9 mouse cellular contexts compared by ENCODE assay signal in the genomic region with DNA sequence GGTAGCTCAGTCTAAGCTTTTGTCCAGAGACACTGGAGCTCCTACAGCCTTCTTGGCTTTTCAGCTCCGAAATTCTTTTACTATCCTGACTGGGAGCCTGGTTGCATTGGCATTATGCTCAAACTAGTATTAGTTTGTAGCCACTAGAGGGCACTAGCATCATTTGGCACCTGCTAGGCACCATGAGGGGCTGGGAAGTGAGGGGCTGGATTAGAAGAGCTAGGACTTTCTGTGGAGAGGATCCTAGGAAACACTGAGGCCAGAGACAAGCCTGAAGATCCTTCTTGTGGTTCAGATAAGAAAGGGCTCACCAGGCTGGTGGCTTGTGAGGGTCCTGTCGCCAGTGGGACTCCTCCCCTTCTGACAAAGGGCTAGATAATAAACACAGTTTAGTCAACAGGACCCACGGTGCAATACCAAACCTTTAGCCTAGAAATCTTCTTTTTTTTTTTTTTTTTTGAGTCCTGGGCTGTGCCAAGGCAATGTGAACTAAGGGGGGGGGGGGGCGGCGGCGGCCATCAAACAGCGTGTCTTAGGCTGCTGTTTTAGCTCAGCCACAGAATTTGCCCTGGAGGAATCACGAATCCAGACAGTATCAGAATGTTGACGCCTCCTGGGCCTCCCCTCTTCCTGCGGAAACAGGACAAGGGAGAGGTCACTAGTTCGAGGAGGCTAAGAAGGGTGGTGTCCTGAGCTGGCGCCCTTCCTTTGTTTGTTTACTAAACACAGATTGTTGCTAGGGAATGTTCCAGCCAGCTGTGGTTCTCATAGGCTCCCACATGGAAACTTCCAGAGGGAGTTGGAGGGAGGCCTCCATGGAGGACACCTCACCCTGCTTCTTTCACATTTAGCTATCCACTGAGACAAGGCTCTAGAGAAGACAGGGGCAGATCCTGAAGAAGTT. TPM values are rescaled to one million over a fixed set of nuclear protein-coding genes. Genes with fewer than 3 reads are reported as not detected.
A peak's percentile ranks its signal among the peaks of the same experiment; 100 is the strongest.
DNase-seq lines count a peak whose midpoint lies in the region; ATAC-seq and TF ChIP-seq lines count a peak whose summit lies in the region.
"Had no signal": no experiment of that assay in that cellular context is flagged by ENCODE, and none has a peak within 500 bp of the region (broad histone marks: within the 10 kb centered on the region; RNA-seq: fewer than 3 reads in every experiment).

No protein-coding gene starts in this region.

- no peaks in the 10 kb centered on the region for H3K27me3 ChIP-seq in embryonic facial prominence, embryonic 13.5 days
- 0 out of 2 replicates have a peak, but pooled peaks cover 4% of the 10 kb centered on the region for H3K27me3 ChIP-seq in heart, embryonic 10.5 days (ENCODE audit: insufficient read depth, poor library complexity, severe bottlenecking)
- no peaks in the 10 kb centered on the region for H3K27me3 ChIP-seq in limb, embryonic 15.5 days
- H3K27me3 ChIP-seq in midbrain, embryonic 16.5 days (ENCODE audit: control insufficient read depth, insufficient read depth, low read depth, low read length): no peaks in the 10 kb centered on the region
- H3K27me3 ChIP-seq in stomach, postnatal 0 days (ENCODE audit: control insufficient read depth, insufficient read depth, low read length): no peaks in the 10 kb centered on the region

- no peak for TF ChIP-seq POLR2A in bone marrow, adult 2 months (IDR thresholded peaks at IDR 0.05; ENCODE audit: borderline replicate concordance, control insufficient read depth, low read depth, low read length)

- TF ChIP-seq CTCF in bone marrow, adult 2 months (IDR thresholded peaks at IDR 0.05; ENCODE audit: control insufficient read depth, insufficient read depth, low read length): peak; percentile 69
- peak; percentile 94 for TF ChIP-seq CTCF in stomach, postnatal 0 days (IDR thresholded peaks at IDR 0.05; ENCODE audit: low read depth)

- no peaks in the 10 kb centered on the region for H3K36me3 ChIP-seq in embryonic facial prominence, embryonic 13.5 days
- no peaks in the 10 kb centered on the region for H3K36me3 ChIP-seq in heart, embryonic 10.5 days
- no peaks in the 10 kb centered on the region for H3K36me3 ChIP-seq in limb, embryonic 15.5 days
- H3K36me3 ChIP-seq in midbrain, embryonic 16.5 days (ENCODE audit: control insufficient read depth, insufficient read depth, low read length): no peaks in the 10 kb centered on the region
- H3K36me3 ChIP-seq in stomach, postnatal 0 days (ENCODE audit: control insufficient read depth, insufficient read depth, low read length): no peaks in the 10 kb centered on the region

- peak overlapping the region; percentile 44 for H3K4me2 ChIP-seq in embryonic facial prominence, embryonic 13.5 days
- H3K4me2 ChIP-seq in limb, embryonic 15.5 days: peak overlapping the region; percentile 22; the same call in 1 of the 2 replicates
- H3K4me2 ChIP-seq in midbrain, embryonic 16.5 days (ENCODE audit: low read length): no peak overlapping the region
- H3K4me2 ChIP-seq in stomach, postnatal 0 days (replicated peaks; ENCODE audit: low read depth): peak overlapping the region; percentile 52

- H3K4me3 ChIP-seq in bone marrow, adult 2 months (replicated peaks; ENCODE audit: control insufficient read depth, low read depth, low read length): no peak overlapping the region
- H3K4me3 ChIP-seq in embryonic facial prominence, embryonic 13.5 days: no peak overlapping the region
- peak overlapping the region; percentile 22; the same call in 1 of the 2 replicates for H3K4me3 ChIP-seq in heart, embryonic 10.5 days
- H3K4me3 ChIP-seq in limb, embryonic 15.5 days: no peak overlapping the region
- no peak overlapping the region for H3K4me3 ChIP-seq in midbrain, embryonic 16.5 days (ENCODE audit: low read depth, low read length)
- peak overlapping the region; percentile 20 for H3K4me3 ChIP-seq in stomach, postnatal 0 days (ENCODE audit: low read depth, low read length)

- peak; percentile 69 for ATAC-seq in CD4-positive, CD25-positive, alpha-beta regulatory T cell, adult 4 months
- ATAC-seq in embryonic facial prominence, embryonic 13.5 days (ENCODE audit: insufficient number of reproducible peaks, insufficient read depth, low FRiP score, low TSS enrichment, low read depth): peak; percentile 52
- ATAC-seq in limb, embryonic 15.5 days (ENCODE audit: insufficient number of reproducible peaks, low FRiP score, low TSS enrichment, low read depth): peak; percentile 26; the same call in 1 of the 2 replicates
- ATAC-seq in midbrain, embryonic 16.5 days: peak; percentile 90
- peak; percentile 98 for ATAC-seq in stomach, postnatal 0 days (ENCODE audit: low FRiP score, low TSS enrichment)

- no peaks in the 10 kb centered on the region for H3K4me1 ChIP-seq in bone marrow, adult 2 months (ENCODE audit: control insufficient read depth, insufficient read depth, low read length)
- H3K4me1 ChIP-seq in embryonic facial prominence, embryonic 13.5 days: 0 out of 2 replicates have a peak, but pooled peaks cover 4% of the 10 kb centered on the region
- H3K4me1 ChIP-seq in heart, embryonic 10.5 days: peaks cover 13% of the 10 kb centered on the region
- H3K4me1 ChIP-seq in limb, embryonic 15.5 days: no peaks in the 10 kb centered on the region
- H3K4me1 ChIP-seq in midbrain, embryonic 16.5 days (ENCODE audit: control insufficient read depth, insufficient read depth, low read length): no peaks in the 10 kb centered on the region
- H3K4me1 ChIP-seq in stomach, postnatal 0 days (replicated peaks; ENCODE audit: control insufficient read depth, insufficient read depth): peaks cover 2% of the 10 kb centered on the region; the same call in 1 of the 2 replicates

- 28% methylated on average over 12 of the region's 12 CpGs for WGBS in bone marrow, adult 2 months
- 23% methylated on average over 12 of the region's 12 CpGs for WGBS in embryonic facial prominence, embryonic 13.5 days
- WGBS in heart, embryonic 10.5 days: 16% methylated on average over 12 of the region's 12 CpGs
- 30% methylated on average over 12 of the region's 12 CpGs for WGBS in limb, embryonic 15.5 days
- 52% methylated on average over 12 of the region's 12 CpGs for WGBS in midbrain, embryonic 16.5 days
- 8% methylated on average over 11 of the region's 12 CpGs for WGBS in stomach, postnatal 0 days

- H3K9me3 ChIP-seq in embryonic facial prominence, embryonic 13.5 days: no peaks in the 10 kb centered on the region
- no peaks in the 10 kb centered on the region for H3K9me3 ChIP-seq in heart, embryonic 10.5 days
- no peaks in the 10 kb centered on the region for H3K9me3 ChIP-seq in limb, embryonic 15.5 days
- no peaks in the 10 kb centered on the region for H3K9me3 ChIP-seq in midbrain, embryonic 16.5 days (replicated peaks; ENCODE audit: control insufficient read depth, low read length, poor library complexity, severe bottlenecking)
- H3K9me3 ChIP-seq in stomach, postnatal 0 days (ENCODE audit: control insufficient read depth, low read length): no peaks in the 10 kb centered on the region

- peak; percentile 92 for DNase-seq in heart, embryonic 10.5 days (ENCODE audit: low spot score)
- DNase-seq in kidney, adult 8-10 months: peak; percentile 76 to 82
- DNase-seq in stomach, postnatal 0 days (ENCODE audit: low spot score): peak; percentile 82

- no peak overlapping the region; the same call in 1 of the 2 replicates for H3K9ac ChIP-seq in embryonic facial prominence, embryonic 13.5 days
- no peak overlapping the region for H3K9ac ChIP-seq in limb, embryonic 15.5 days
- H3K9ac ChIP-seq in midbrain, embryonic 16.5 days (ENCODE audit: low read depth, low read length): no peak overlapping the region
- H3K9ac ChIP-seq in stomach, postnatal 0 days (ENCODE audit: low read length): no peak overlapping the region; the same call in 1 of the 2 replicates

- TF ChIP-seq EP300 in stomach, postnatal 0 days (optimal IDR thresholded peaks at IDR 0.05): peak; percentile 73

- no peak overlapping the region for H3K27ac ChIP-seq in bone marrow, adult 2 months (ENCODE audit: control insufficient read depth, insufficient read depth, low read depth, low read length, poor library complexity)
- no peak overlapping the region for H3K27ac ChIP-seq in embryonic facial prominence, embryonic 13.5 days
- peak overlapping the region; percentile 82 for H3K27ac ChIP-seq in heart, embryonic 10.5 days
- no peak overlapping the region for H3K27ac ChIP-seq in limb, embryonic 15.5 days
- H3K27ac ChIP-seq in midbrain, embryonic 16.5 days (ENCODE audit: low read length): no peak overlapping the region
- H3K27ac ChIP-seq in stomach, postnatal 0 days (replicated peaks): peak overlapping the region; percentile 80

RNA-seq across cellular contexts. Expression of gene Zdhhc11, which starts 7.1 kb away (rescaled TPM):
- not detected for polyA plus RNA-seq in CD4-positive, CD25-positive, alpha-beta regulatory T cell, adult 4 months (2017; shearing (Covaris generic))
- polyA plus RNA-seq in bone marrow, adult 2 months (2011; ENCODE audit: insufficient read depth, insufficient read length, low replicate concordance, missing spikeins): not detected in 2 replicates
- not detected in 2 replicates for polyA plus RNA-seq in embryonic facial prominence, embryonic 13.5 days (2015; fragmentation: Nextera tagmentation; extraction: Ambion mirVana)
- polyA plus RNA-seq in heart, embryonic 10.5 days (2016; fragmentation: Nextera tagmentation; extraction: Ambion mirVana): not detected in 2 replicates
- not detected in 2 replicates for polyA plus RNA-seq in limb, embryonic 15.5 days (2015; fragmentation: Nextera tagmentation; extraction: Ambion mirVana)
- not detected in 2 replicates for polyA plus RNA-seq in midbrain, embryonic 16.5 days (2015; fragmentation: Nextera tagmentation; extraction: Ambion mirVana)
- polyA plus RNA-seq in stomach, postnatal 0 days (2015; fragmentation: Nextera tagmentation; extraction: Ambion mirVana): not detected in 2 replicates
- polyA plus RNA-seq: frontal cortex, adult 2 months had no signal

RNA-seq across cellular contexts. Expression of gene Brd9, which starts 33.2 kb away (rescaled TPM):
- 10 to 100 TPM; 61.9 to 72.2 TPM for polyA plus RNA-seq in CD4-positive, CD25-positive, alpha-beta regulatory T cell, adult 4 months (2017; shearing (Covaris generic))
- 47.6 and 70.8 TPM in 2 replicates for polyA plus RNA-seq in bone marrow, adult 2 months (2011; ENCODE audit: insufficient read depth, insufficient read length, low replicate concordance, missing spikeins)
- polyA plus RNA-seq in embryonic facial prominence, embryonic 13.5 days (2015; fragmentation: Nextera tagmentation; extraction: Ambion mirVana): 63.5 and 68.6 TPM in 2 replicates
- polyA plus RNA-seq in heart, embryonic 10.5 days (2016; fragmentation: Nextera tagmentation; extraction: Ambion mirVana): 38.4 and 43.5 TPM in 2 replicates
- polyA plus RNA-seq in limb, embryonic 15.5 days (2015; fragmentation: Nextera tagmentation; extraction: Ambion mirVana): 50.8 and 50.9 TPM in 2 replicates
- polyA plus RNA-seq in midbrain, embryonic 16.5 days (2015; fragmentation: Nextera tagmentation; extraction: Ambion mirVana): 98.6 and 99.0 TPM in 2 replicates
- 21.1 and 21.7 TPM in 2 replicates for polyA plus RNA-seq in stomach, postnatal 0 days (2015; fragmentation: Nextera tagmentation; extraction: Ambion mirVana)

RNA-seq across cellular contexts. Expression of gene Trip13, which starts 33.2 kb away (rescaled TPM):
- polyA plus RNA-seq in CD4-positive, CD25-positive, alpha-beta regulatory T cell, adult 4 months (2017; shearing (Covaris generic)): 1 to 10 TPM; 1.2 to 2.0 TPM
- 12.0 and 14.5 TPM in 2 replicates for polyA plus RNA-seq in bone marrow, adult 2 months (2011; ENCODE audit: insufficient read depth, insufficient read length, low replicate concordance, missing spikeins)
- 42.6 and 46.0 TPM in 2 replicates for polyA plus RNA-seq in embryonic facial prominence, embryonic 13.5 days (2015; fragmentation: Nextera tagmentation; extraction: Ambion mirVana)
- polyA plus RNA-seq in heart, embryonic 10.5 days (2016; fragmentation: Nextera tagmentation; extraction: Ambion mirVana): 52.7 and 62.5 TPM in 2 replicates
- 28.6 and 30.0 TPM in 2 replicates for polyA plus RNA-seq in limb, embryonic 15.5 days (2015; fragmentation: Nextera tagmentation; extraction: Ambion mirVana)
- polyA plus RNA-seq in midbrain, embryonic 16.5 days (2015; fragmentation: Nextera tagmentation; extraction: Ambion mirVana): 10.4 and 11.8 TPM in 2 replicates
- polyA plus RNA-seq in stomach, postnatal 0 days (2015; fragmentation: Nextera tagmentation; extraction: Ambion mirVana): 9.1 and 11.0 TPM in 2 replicates

RNA-seq across cellular contexts. Expression of gene Tppp, which starts 38.4 kb away (rescaled TPM):
- 1 to 10 TPM in 1 of 2 experiments, under 1 TPM in 1; 0.67 to 1.7 TPM for polyA plus RNA-seq in CD4-positive, CD25-positive, alpha-beta regulatory T cell, adult 4 months (2017; shearing (Covaris generic))
- polyA plus RNA-seq in bone marrow, adult 2 months (2011; ENCODE audit: insufficient read depth, insufficient read length, low replicate concordance, missing spikeins): 0.38 and 6.8 TPM in 2 replicates
- polyA plus RNA-seq in embryonic facial prominence, embryonic 13.5 days (2015; fragmentation: Nextera tagmentation; extraction: Ambion mirVana): 1.1 and 1.6 TPM in 2 replicates
- polyA plus RNA-seq in heart, embryonic 10.5 days (2016; fragmentation: Nextera tagmentation; extraction: Ambion mirVana): 1.9 and 3.4 TPM in 2 replicates
- 1.8 and 3.3 TPM in 2 replicates for polyA plus RNA-seq in limb, embryonic 15.5 days (2015; fragmentation: Nextera tagmentation; extraction: Ambion mirVana)
- polyA plus RNA-seq in midbrain, embryonic 16.5 days (2015; fragmentation: Nextera tagmentation; extraction: Ambion mirVana): 13.9 and 16.1 TPM in 2 replicates
- 3.0 and 3.4 TPM in 2 replicates for polyA plus RNA-seq in stomach, postnatal 0 days (2015; fragmentation: Nextera tagmentation; extraction: Ambion mirVana)

Comparison
In these comparisons a context has a peak if more than half of its experiments do, and no peak if none do; other contexts are left out.
1. ATAC-seq: peak in every context shown above with its lines; median percentile 98 in stomach, postnatal 0 days; 90 in midbrain, embryonic 16.5 days; 69 in CD4-positive, CD25-positive, alpha-beta regulatory T cell, adult 4 months; 52 in embryonic facial prominence, embryonic 13.5 days; 26 in limb, embryonic 15.5 days.
2. H3K27ac ChIP-seq: peak in heart, embryonic 10.5 days (single experiment) and stomach, postnatal 0 days (single experiment); none in bone marrow, adult 2 months (single experiment), embryonic facial prominence, embryonic 13.5 days (single experiment), limb, embryonic 15.5 days (single experiment) and midbrain, embryonic 16.5 days (single experiment).
3. H3K4me3 ChIP-seq: peak in heart, embryonic 10.5 days (single experiment) and stomach, postnatal 0 days (single experiment); none in bone marrow, adult 2 months (single experiment), embryonic facial prominence, embryonic 13.5 days (single experiment), limb, embryonic 15.5 days (single experiment) and midbrain, embryonic 16.5 days (single experiment).
4. Peak in every context shown above with its lines, with median percentiles within 50 percentile points of each other: DNase-seq.